Mouse (Mus musculus) erythroblast, embryonic 14.5 days (primary cell): ENCODE measurements around the gene 4931406P16Rik.

Experiments
- GATA1 ChIP-seq: IDR thresholded peaks from 2 replicates; pipeline ENCODE4 v1.6.1; 2012; ENCODE audit warnings: low read length, inconsistent platforms, mixed read lengths
- TAL1 ChIP-seq: IDR thresholded peaks from 3 replicates; pipeline ENCODE4 v1.6.1; 2012; ENCODE audit warnings: low read length, inconsistent platforms, mixed read lengths

- TF ChIP-seq GATA1 (no peak), TAL1 (no peak)
Observed at GRCm38 (mm10) chr7:34268463-34268862, 44.9 kb downstream of the 4931406P16Rik start.
